Mouse (Mus musculus) kidney, adult 2 months (tissue): ENCODE results near the gene Atg13.

ENCODE experiments used
- CTCF ChIP-seq: fragments of 200-500 bp; conservative IDR thresholded peaks from 2 replicates; pipeline ENCODE4 v1.5.1; 2011; ENCODE audit warnings: low read depth, mild to moderate bottlenecking, control low read depth, low read length, moderate library complexity, mixed read lengths; ENCODE audit not compliant: insufficient read depth, insufficient read length
- POLR2A ChIP-seq: fragments of 200-500 bp; IDR thresholded peaks from one replicate; pipeline ENCODE4 v1.6.1; 2011; ENCODE audit warnings: low read depth, low read length, control low read depth

DNA sequence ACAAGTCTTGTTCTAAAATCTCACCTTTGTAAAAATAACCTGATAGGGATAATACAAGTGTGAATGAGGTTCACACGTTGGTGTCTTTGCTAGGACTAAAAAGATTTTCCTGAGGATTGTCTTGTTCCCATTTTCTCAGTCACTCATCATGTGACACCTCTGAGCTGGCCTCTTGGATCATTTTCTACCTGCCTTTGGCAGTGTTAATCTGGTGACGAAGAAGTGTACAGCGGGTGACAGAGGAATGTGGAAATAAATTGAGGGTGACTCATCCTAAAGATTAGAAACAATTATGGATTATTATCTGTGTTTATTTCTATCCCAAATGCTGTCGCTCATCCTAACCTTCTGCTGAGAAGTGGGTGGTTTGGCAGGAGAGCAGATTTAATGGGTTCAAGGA is 13.0 kb upstream of the Atg13 start:
- TF ChIP-seq CTCF (no peak), POLR2A (no peak)
